Mouse (Mus musculus): ENCODE data around the gene Pex1.
"Not testable (repeated sequence)": the region's sequence is repeated elsewhere in the genome, so short reads cannot be mapped to it uniquely, and the experiment has no call there.

The Pex1 gene

GRCm38 (mm10) chr5:3645326-3645725 lies 49.5 kb downstream of the Pex1 start:
- DNase-seq: no peak

- DNase-seq: no peak
These were observed 50.7 kb downstream of the Pex1 start for GRCm38 (mm10) chr5:3646539-3646938.

GRCm38 (mm10) chr5:3646991-3647707 lies 51.3 kb downstream of the Pex1 start:
- peak; percentile 54 to 63 for DNase-seq

GRCm38 (mm10) chr5:3647708-3648121 lies 51.8 kb downstream of the Pex1 start:
- DNase-seq: peak; percentile 88 to 94

GRCm38 (mm10) chr5:3648206-3648848 lies 52.5 kb downstream of the Pex1 start:
- DNase-seq: no peak

GRCm38 (mm10) chr5:3648849-3649210 lies 53.0 kb downstream of the Pex1 start:
- DNase-seq: no peak

- DNase-seq: no peak
These were observed 55.0 kb downstream of the Pex1 start, which contains the start of gene Tmbim7 for GRCm38 (mm10) chr5:3650881-3651280. Gene Tmbim7 (plus strand): TSS chr5:3651181.

GRCm38 (mm10) chr5:3651621-3652020 lies 55.8 kb downstream of the Pex1 start:
- DNase-seq: no peak

- DNase-seq: not testable (repeated sequence)
These were observed 57.2 kb downstream of the Pex1 start for GRCm38 (mm10) chr5:3652903-3653575.

GRCm38 (mm10) chr5:3653801-3654200 lies 57.9 kb downstream of the Pex1 start:
- no peak for DNase-seq

GRCm38 (mm10) chr5:3657085-3657484 lies 61.2 kb downstream of the Pex1 start, which contains the start of gene Gatad1:
Gene Gatad1 (minus strand): TSS chr5:3657185.
- no peak for DNase-seq

GRCm38 (mm10) chr5:3665225-3665624 lies 69.4 kb downstream of the Pex1 start:
- DNase-seq: no peak

- peak; percentile 16 to 37 for DNase-seq
These were observed 70.7 kb downstream of the Pex1 start for GRCm38 (mm10) chr5:3666585-3666984.

- DNase-seq: no peak
These were observed 74.2 kb downstream of the Pex1 start for GRCm38 (mm10) chr5:3669938-3670554.
